Mouse (Mus musculus) liver, adult 2 months (tissue): Measurements from ENCODE around the gene Adamts16.

Experiments
- CTCF ChIP-seq: fragments of 200-500 bp; IDR thresholded peaks from 2 replicates; pipeline ENCODE4 v1.5.1; 2011; ENCODE audit warnings: low read depth, low read length, control low read depth
- POLR2A ChIP-seq: fragments of 200-500 bp; IDR thresholded peaks from 2 replicates; pipeline ENCODE4 v1.6.1; 2011; ENCODE audit warnings: low read length, control low read depth; ENCODE audit not compliant: insufficient read depth; ENCODE audit errors: extremely low read depth

- no peak for TF ChIP-seq CTCF
- no peak for TF ChIP-seq POLR2A
These were observed 122.8 kb downstream of the Adamts16 start for GRCm38 (mm10) chr13:70718814-70719213.
